Mouse (Mus musculus): ENCODE results near the gene Snip1.

Gene Snip1

DNA sequence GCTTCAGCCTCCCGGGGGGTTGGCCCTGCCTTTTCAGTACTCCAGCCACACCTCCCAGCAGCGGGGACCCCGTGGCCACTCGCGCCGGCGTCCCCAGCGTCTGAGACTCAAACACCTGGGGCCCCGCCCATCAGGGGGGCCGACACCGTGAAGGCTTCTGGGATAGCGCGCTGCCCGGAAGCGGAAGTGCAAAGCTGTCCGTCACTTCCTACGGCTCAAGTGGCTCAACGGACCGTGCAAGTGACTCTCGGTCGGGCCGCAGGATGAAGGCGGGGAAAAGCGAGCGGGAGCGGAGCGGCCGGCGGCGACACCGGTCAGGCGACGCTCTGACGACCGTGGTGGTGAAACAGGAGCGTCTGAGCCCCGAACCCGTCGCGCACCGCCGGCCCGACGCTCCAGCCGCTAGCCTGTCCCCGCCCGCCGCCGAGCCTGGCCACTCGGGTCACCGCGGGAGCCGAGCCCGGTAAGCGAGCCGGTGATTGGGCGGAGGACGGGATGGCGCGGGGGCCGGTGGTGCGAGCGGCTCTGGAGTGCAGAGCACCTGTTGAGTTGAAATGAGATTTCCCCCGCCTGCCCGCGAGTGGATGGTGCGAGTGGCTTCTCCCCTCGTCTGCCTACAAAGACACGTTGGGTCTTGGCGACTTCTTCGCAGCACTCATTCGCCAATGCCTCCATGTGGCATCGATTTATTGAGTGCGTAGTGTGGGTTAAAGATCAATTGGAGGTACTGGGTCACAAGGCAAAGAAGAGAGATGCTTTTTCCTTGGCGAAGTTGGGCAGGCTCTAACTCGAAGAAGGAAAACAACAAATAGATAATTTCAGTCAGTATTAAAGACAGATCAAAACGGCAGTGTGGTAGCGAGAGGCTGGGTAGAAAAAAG is at the start of gene Snip1:
TSS of gene Snip1 (plus strand) at position 183 of the 881 bp plus-strand sequence.
- ATAC-seq (ENCODE audit: low TSS enrichment), result peak; percentile 98

DNA sequence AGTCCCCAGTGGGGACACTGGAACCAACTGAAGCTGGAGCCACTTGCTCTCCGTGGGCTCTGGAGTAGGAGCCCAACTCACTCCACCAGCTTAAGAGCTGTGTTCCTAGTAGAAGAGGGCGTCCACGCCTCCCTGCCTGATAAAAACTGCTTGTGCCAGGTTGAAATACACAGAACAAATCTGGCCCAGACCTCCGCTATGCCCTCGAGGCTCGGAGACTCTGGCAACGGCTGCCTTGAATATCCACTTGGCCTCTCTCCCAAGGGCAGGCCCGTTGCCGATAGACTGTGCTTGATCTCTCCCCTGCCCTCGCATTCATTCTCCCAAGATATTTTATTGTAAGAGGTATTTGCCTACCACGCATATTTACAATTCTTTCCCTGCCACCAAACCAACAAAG is 49.0 kb upstream of the Snip1 start:
- ATAC-seq (ENCODE audit: low TSS enrichment), result no peak

DNA sequence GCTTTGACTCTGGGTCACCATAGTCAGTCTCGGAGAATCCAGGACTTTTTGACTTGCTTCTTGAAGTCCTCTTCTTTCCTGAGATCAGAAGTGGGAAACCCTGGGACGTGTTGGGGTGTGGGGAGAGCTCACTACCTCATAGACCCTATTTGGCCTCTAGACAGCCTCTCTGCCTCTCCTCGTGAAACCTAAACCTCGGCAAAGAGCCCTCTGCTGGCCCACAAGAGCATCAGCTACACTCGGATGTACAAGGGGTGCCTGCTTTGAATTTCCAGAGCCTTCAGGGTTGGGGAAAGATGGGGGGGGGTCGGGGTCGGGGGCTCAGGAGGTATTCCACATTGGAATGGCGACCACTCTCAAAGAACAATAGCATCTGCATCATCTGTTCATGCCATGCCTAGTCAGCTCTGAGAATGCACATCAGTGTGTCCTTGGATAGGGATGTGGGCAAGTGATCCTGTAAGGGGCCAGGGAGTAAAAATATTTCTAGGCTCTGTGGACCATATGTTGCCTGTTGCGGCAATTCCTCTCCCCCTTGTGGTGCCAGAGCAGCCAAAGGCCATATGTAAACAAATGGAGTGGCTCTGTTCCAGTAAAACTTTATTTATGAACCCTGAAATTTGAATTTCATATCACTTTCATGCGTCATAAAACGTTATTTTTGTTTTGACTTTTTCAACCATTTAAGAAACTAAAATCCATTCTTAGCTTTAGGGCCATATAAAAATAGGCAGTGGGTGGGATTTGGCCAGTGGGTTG is 45.5 kb upstream of the Snip1 start:
- peak; percentile 77 for ATAC-seq (ENCODE audit: low TSS enrichment)

DNA sequence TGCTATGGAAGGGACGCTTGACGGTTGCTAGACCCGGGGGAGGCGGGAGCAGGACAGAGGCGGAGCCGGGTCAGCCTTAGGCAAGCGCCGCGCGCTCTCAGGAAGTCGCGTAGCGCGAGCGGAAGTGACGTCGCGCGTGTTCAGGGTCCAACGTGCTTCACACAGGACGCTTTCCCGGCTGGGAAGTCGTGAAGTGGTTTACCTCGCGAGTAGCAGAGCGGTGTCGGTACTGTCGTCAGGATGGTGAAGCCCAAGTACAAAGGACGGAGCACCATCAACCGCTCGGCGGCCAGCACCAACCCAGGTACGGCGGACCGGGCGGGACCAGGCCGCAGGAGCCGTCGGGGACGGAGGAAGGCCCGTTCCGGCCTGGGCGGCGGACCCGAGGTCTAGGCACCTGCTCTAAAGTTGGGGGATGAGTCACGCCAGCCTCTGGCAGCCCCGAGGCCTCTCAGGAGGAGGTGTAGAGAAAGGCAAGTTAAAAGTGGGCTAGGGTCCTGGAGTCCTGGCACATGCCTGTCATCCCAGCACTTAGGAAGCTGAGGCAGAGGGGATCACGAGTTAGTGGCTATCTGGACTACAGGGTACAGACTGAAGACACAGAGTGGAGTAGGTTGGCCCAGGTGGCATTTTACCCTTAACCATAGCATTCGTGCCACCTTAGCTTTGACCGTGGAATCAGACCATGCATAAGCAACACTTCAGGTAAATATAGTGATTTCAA is 36.4 kb upstream of the Snip1 start:
- ATAC-seq (ENCODE audit: low TSS enrichment), result peak; percentile 99

DNA sequence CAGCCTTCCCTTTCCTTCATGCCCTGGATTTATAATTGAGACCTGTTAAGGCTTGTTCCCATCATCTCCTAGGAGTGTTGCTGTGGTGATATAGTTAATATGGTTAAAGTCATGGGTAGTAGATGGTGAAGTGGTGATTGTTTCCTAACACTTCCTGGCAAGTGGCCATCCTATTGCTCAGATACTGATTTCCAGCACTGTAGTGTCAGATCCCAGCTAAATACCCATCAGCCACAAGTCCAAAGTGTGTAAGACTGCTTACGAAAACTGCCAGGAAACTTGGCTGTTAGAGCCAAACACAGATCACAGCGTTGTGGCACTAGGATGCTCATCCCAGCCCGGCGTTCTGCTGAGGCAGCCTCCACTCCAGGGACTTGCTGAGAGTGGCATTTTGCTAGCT is 32.1 kb upstream of the Snip1 start:
- ATAC-seq (ENCODE audit: low TSS enrichment), result no peak

DNA sequence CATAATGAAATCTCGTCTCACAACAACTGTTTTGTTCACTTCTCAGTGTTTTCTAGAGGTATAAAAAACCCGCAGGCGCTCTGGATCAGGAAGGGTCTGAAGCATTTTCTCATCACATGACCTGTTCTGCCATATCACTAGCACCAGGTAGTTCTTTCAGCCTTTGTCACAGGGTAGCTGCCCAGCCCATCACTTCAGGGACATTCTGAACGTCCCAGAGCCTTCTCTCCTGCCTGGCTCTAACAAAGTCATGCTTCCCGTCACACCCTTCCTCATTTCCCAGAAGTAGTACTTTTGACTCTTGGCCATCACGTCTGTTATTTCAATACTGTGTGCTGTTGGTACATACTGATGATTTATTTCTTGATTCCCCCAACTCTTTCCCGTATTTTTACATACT is 22.0 kb upstream of the Snip1 start:
- ATAC-seq (ENCODE audit: low TSS enrichment), result no peak

DNA sequence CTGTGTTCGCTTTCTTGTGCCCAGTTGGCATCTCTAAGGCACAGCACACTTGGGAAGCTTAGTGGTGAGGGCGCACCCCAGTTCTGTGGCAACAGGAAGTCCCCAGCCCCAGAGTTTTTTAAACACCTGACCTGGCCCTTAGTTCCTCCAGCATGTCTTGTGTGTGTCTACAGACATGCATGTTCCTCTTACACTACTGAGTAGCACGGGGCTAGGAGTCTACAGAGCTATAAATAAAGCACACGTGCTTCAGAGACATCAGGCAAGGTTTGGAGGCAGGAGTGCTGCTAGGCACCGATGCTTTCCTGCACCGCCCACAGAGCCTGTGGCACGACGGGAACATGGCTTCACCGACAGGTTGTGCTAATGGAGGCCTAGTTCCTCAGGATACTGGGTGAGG is 11.1 kb upstream of the Snip1 start:
- peak; percentile 62 for ATAC-seq (ENCODE audit: low TSS enrichment)

DNA sequence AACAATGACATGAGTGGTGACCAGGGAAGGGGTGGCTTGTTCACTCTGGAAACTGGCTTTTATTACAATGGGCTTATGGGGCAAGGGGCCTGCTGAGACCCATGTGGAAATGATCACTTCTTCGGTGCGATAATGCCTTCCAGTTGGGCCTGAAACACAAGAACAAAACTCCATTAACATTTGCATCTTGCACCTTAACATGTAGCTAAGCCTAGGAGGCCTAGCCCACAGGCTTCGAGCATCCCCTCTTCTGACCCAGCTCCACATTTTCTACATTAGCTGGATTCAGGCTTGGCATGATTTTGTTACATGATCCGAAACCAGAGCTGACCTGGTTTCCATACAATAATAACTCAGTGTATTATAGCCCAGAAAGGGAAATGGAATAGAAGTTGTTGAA is 10.0 kb upstream of the Snip1 start:
- ATAC-seq (ENCODE audit: low TSS enrichment), result no peak

DNA sequence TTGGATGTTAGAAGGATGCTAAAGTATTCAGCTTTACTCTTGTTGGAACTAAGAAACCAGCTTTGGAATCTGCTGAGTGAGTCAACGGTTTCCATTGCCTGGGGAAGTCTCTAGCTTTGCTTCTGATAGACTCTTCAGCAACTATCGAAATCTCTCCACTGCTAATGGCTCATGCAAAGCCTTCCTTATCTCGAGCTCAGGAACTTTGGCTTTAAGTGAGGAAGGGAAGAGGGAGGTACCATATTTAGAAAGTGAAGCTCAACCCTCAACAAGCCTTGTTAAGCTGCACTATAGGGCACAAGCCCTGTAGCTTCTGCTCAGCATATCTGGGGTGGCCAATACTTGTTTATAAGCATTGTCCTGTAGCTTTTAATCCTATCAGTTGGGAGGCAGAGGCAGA is 9.2 kb upstream of the Snip1 start:
- ATAC-seq (ENCODE audit: low TSS enrichment), result no peak

DNA sequence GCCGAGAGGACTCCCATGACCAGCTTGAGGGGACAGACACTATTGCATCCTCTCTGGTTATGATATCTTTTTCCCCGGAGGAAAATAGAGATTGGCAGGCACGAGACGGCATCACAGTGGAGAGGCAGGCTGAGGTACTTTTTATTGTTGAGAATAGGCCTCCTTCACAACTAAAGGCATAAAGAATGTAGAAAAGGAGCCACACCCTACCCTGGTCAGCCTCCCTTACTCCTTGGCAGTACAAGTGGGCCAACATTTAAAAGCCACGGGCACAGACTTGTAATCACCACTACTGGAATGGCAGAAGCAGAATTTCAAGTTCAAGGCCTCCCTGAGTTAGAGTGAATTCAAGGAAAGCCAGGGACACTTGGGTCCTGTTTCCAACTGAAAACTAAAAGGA is 8.4 kb upstream of the Snip1 start:
- ATAC-seq (ENCODE audit: low TSS enrichment), result no peak

DNA sequence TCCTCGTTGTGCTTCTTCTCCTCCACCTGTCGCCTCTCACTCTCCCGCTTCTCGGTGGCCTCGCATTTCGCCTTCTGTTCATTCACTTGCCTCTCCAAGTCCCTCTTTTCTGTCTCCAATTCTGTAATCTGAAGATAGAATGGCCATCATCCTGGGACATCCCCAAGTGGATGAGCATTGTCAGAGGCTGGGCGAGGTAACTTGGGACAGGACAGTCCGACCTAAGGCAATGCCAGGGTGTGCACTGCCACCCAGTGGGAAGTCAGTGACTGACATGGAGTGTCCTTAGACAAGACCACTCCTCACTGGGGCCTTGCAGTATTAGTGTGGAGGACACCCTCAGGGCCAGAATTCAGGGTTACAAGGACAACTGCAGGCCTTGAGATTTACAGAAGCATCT is 7.4 kb upstream of the Snip1 start:
- peak; percentile 64; the same call in 1 of the 2 replicates for ATAC-seq (ENCODE audit: low TSS enrichment)

DNA sequence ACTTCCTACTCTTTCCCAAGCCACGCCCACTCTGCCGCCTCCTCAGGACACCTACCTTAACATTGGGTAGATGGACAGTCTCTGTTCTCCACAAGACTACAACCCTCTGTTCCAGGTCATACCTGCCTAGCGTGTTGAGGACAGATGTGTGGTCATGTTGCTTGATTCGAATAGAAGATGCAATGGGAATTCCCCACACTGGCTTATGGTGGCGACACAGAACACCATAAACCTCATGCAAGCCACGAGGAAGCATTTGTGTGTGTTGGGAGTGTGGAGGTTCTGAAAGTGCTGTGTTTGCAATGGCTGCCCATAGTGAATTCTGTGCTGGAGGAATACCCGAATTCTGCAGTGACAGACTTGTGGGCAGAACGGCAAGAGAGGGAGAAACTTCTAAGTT is 2.6 kb upstream of the Snip1 start:
- no peak for ATAC-seq (ENCODE audit: low TSS enrichment)

DNA sequence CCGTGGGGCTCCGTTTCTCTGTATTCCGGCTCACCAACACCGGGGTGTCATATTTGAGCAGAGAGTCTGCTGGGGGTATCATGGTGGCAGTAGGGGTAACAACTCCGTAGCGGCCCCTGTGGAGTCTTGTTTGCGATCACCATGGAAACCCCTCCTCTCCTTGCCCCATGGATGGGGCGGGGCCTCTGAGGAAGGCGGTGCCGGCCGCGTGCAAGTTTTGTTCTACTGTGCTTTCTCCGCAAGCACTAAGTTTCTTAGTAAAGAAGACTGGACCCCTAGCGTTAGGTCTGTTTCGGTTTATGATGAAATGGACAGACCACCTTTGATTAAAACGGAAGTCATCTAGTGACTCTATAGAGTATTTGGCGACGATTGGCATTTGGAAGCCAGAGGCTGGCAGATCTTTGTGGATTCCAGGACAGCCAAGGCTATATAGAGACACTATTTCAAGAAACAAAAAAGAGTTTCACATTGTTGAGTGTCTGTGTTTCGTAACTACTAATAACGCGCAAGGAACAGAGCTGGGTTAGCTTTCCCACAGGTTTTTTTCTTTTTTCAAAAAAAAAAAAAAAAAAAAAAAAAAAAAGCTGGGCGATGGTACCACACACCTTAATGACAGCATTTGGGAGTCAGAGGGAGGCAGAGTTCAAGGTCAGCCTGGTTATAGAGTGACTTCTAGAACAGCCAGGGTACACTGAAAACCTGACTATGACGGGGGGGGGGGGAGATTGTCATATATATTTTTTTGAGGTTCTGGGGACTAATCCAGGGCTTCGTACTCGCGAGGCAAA is 760 bp upstream of the Snip1 start, which contains the start of gene Dnali1:
TSS of gene Dnali1 (minus strand) at position 187 of the 791 bp plus-strand sequence.
- peak; percentile 39; the same call in 1 of the 2 replicates for ATAC-seq (ENCODE audit: low TSS enrichment)

DNA sequence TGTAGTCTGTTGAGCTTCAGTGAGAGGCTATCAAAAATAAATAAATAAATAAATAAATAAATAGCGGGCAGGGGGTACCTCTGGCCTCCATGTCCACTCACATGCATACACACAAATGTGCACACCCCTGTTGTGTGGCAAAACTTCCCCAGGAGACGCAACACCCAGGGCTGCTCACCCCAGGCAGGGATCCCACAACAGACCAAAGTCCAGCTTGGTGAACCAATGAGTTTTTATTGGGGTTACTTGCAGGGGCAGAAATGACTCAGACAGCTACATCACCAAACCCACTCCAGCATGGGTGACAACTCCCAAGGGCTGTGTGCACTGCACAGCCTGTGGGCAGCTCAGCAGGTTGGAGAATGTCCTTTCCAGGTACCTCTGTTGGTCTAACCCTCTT is 11.2 kb downstream of the Snip1 start:
- ATAC-seq (ENCODE audit: low TSS enrichment), result no peak

DNA sequence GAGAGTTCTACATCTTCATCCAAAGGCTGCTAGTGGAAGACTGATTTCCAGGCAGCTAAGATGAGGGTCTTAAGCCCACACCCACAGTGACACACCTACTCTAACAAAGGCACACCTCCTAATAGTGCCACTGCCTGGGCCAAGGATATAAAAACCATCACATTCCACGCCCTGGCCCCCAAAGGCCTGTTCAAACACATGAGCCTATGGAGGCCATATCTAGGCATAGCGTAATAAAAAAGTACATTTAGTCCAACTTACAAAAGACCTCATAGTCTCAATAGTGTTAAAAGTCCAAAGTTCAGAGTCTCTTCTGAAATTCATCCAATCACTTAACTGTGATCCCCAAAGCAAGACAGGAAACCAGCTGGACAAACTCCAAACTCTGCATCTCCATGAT is 12.2 kb downstream of the Snip1 start:
- ATAC-seq (ENCODE audit: low TSS enrichment), result no peak

DNA sequence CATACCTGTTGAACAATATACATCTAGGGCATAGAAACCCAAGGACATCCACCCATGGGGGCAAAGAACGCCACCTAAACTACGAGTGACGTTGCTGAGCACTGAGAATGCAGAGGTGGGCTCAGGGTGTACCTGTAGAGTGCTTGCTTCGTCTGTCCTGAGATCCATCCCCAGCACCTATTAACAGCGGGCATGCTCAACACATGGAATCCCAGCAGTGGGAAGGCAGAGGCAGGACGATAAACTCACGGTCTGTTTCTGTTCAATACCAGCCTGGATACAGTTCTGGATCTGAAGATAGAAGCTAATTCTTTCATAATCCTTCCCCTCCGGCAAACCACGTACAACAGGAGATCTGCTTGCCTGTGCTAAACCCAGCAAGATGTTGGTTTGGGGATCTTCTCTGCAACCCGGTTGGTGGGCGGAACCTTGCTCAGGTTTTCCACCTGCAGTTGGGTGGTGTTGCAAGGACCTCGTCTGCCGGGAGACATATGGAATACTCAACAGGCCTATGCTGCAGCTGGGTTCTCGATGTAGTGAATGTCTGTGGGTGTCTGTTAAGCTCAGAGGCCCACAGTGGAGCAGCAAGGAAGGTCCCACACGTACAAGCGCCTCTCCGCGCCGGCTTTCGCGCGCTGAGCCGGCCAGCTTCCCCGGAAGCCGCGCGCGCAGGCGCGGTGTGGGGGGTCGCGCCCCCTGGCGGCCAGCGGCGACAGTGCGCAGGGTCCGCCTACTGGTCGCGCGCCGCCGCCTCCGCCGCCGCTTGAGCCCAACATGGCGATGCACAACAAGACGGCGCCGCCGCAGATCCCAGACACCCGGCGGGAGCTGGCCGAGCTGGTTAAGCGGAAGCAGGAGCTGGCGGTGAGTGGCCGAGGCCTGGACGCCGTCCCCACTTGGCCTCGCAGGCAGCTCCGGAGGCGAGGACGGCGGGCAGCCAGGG is 18.2 kb downstream of the Snip1 start, which contains the start of gene Meaf6:
TSS of gene Meaf6 (plus strand) at position 732 of the 943 bp plus-strand sequence.
- peak; percentile 85 for ATAC-seq (ENCODE audit: low TSS enrichment)

DNA sequence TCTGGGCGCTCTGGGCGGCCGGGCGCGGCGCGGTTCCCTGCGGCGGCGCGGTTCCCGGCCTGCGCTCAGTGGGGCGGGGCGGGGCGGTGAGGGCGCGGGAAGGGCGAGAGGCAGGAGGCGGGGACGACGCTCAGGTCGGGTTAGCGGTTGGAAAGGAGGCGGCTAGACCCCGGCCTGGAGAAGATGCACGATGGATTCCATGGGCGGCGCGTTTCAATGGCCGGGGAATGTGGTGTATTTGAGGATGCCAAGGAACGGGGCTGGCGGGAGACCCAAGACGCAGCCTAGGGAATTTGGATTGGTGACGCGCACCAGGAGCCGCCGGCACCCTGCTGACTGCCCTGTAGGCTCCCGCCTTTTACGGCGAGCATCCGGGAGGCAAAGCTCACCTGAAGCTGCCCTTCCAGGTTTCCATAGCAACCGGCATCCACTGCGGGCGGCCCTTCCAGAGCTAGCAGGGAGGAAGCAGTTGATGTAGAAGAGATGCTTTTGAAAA is 18.9 kb downstream of the Snip1 start:
- peak; percentile 80 for ATAC-seq (ENCODE audit: low TSS enrichment)

DNA sequence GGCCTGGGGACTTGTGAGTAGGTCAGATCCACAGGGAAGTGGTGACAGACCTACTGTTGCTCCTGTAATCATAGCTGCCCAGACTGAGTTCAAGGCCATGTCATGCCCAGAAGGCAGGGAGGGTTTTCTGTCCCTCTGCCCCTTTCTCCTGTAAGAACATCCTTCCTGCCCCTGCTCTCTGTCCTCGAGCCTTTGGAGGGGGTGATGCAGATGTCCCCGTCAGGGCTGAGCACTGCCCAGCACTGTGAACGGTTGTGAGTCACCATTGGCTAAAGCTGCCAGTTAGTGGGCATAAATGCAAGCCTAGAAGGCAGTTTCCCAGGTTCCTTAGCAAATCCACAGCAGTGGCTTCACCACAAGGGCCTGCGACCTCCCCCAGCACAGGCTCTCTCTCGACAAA is 26.6 kb downstream of the Snip1 start:
- ATAC-seq (ENCODE audit: low TSS enrichment), result no peak

DNA sequence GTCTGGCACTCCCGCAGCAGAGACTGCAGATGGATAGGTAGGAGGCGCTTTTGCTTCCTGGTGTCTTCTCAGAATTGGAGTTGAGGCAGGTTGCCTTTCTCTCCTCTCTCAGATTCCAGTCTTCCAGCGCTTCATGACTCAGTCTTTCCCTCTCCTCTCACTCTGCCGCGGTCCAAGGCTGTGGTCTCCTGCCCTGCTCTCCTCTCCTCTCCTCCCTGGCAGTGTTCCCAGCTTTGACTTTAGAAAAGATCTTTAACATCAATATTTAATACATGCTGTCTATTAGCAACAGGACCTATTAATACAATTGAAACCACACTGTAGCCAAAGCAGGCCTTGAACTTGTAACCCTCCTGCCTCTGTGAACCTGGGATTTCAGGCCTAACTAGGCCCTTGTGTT is 29.6 kb downstream of the Snip1 start:
- ATAC-seq (ENCODE audit: low TSS enrichment), result no peak

DNA sequence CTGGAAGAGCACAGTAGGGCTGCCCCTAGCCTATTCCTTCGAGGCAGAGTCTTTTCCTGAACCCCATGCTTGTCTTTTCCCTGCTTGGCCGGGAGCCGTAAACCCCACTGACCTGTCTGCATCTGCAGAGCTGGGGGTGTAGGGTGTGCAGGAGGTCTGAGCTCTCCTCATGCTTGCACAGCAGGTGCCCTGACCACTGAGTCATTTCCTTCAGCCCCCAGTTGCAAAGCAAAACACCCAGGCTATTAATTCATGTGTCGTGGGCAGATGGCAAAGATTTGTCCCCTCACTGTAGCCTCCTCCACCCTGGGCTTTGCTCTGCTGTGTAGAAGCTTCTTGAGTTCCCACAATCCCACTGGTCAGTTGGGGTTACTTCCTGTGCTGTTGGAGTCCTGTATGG is 30.9 kb downstream of the Snip1 start:
- ATAC-seq (ENCODE audit: low TSS enrichment), result no peak

All from frontal cortex, adult (tissue).